Mouse (Mus musculus): ENCODE data around the gene Enc1. TPM values are rescaled to one million over a fixed set of nuclear protein-coding genes. Genes with fewer than 3 reads are reported as not detected.
A peak's percentile ranks its signal among the peaks of the same experiment; 100 is the strongest.
"Not testable (repeated sequence)": the region's sequence is repeated elsewhere in the genome, so short reads cannot be mapped to it uniquely, and the experiment has no call there.

Gene Enc1
- total RNA-seq, 2 experiments from 2014 or later = 7.4 to 8.8 TPM

DNA sequence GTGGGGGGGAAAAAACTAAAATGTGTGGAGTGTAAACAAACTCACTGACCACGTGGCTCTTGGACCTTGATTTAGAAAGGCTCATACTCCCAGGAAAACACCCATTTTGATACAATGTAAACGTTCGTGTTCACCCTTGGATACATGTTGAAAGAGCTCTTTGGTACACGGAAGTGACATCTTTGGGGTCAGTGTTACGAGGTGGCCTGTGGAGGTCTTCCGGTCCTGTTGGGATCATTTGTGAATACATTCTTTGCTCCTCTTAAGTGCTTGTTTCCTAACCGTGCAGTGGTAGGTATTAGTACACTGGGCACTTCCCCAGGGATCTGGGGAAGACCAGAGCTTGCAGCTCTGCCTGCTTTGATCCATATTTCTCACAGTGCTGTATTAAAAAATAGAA is 10.8 kb downstream of the Enc1 start:
- DNase-seq = no peak

GRCm38 (mm10) chr13:97252469-97252868 is 11.6 kb downstream of the Enc1 start:
- DNase-seq = no peak

DNA sequence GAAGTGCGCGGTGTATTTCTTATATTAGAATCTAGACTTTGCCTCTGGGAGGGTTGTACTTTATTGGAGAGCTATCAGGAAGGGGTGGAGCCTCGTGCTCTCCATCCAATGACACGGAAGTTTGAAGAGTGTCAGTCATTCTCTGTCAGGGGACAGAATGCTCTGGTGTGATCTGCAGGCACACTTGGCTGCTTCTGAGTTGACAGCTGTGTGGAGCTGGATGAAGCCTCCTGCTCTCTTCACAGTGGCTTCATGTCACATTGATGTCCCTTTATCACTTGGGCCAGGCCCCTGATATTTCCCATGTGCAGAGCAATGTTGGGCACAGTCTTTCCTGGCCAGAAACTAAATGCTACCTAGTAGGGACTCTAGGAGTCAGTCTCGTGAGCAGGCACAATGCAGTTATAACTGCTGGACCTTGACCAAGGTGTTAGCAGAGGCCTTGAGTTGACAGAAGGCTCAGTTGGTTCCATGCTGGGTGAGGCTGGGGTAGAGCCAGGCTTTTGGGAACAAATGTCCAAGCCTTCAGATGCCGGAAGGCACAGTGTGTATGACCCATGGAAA is 12.6 kb downstream of the Enc1 start:
- DNase-seq = peak in 1 of 2 experiments; percentile 54

DNA sequence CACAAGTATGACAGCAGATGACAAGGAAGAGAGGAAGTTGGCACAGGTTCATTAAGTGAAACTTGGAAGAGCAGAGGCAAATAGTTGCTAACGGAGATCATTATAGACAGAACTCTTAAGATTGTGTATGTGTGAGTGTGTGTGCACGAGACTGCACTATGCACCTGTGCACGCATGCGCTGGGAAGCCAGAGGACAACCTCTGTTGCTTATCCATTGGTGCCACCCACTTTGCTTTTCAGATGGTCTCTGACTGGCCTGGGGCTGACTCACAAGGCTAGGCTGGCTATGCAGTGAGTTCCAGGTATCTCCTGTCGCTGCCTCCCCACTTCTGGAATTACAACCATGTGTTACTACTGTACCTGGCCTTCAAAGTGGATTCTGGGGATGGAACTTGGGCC is 13.1 kb downstream of the Enc1 start:
- no peak for DNase-seq

GRCm38 (mm10) chr13:97254564-97255164 is 13.8 kb downstream of the Enc1 start:
- DNase-seq = no peak

DNA sequence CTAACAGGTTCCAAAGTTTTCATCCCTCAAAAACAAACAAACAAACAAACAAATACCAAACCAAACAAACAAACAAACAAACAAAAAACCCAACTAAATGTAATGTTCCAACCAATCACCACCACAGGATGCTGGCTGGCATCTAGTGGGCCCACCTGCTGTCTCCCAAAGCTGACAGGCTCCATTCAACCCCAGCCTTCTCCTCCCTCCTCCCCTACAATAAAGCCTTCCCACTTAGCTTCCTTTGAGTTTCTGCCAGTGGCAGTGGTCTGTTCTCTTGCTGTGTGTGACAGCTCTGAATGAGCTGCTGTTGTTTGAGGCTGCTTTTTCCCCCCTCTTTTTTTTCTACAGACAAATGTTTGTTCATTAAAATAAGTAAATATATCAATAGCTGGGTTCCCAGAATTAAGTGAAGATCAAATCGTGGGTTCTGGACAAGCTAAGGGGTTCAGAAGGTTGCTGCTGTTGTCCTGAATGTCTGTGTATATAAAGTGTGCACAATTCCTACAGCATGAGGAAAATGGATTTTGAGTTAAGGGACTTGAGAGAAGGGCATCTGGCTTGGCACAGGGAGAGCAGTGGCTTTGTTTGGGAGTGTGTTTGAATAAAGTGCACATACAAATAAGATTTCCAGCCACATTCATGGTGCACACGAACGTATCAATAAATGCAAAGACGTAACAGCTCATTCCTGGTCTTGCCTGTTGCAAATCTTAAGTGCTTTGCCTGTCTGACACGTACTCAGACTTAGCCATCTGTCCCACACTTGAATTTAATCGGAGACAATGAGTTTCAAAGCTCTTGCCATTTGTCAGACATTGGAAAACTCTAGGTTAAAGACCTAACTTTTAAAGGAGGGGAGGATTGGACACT is 15.3 kb downstream of the Enc1 start:
- no peak for DNase-seq

DNA sequence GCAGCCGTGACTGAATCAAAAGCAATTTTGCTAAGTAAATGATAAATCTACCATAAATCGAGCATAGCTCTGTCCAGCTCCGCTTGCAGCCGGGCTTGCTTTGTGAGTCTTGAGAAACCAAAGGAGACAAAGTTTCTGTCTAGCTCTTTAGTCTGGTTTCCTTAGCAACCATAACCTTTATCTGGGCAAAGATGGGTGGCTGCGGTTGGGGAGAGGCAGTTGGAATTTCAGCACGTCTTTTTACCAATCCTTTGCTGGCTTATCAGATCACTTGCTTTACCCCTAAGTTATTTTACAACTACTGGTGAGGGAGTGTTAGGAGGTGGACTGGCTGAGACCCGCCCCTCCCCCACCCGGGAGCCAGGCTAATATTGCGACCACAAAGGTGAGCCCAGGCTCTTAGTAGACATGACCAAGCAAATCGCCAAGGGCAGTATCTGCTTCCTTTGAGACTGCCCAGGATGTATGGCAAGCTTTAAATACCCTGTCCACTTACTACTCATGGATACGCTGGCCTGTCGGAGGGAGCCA is 16.0 kb downstream of the Enc1 start:
- DNase-seq = no peak

DNA sequence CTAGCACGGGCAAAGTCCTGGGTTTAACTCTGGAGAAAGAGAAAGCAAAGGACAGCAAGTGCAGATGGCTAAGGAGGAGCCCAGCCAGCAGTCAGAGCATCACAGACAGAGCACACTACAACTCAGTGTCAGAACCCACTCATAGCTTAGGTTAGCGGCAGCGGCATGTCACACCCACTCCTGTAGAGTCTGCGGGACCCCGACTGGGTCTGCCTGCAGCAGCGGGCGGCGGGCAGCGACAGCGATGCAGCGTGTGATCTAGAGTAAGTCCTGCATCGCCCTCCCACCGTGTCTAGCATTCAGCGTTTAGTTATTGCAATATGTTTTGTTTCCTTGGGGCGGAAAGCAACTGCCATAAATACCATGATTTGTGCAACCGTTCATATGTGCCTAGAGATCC is 18.4 kb downstream of the Enc1 start:
- no peak for DNase-seq

GRCm38 (mm10) chr13:97260456-97261180 is 19.7 kb downstream of the Enc1 start:
- DNase-seq = no peak

DNA sequence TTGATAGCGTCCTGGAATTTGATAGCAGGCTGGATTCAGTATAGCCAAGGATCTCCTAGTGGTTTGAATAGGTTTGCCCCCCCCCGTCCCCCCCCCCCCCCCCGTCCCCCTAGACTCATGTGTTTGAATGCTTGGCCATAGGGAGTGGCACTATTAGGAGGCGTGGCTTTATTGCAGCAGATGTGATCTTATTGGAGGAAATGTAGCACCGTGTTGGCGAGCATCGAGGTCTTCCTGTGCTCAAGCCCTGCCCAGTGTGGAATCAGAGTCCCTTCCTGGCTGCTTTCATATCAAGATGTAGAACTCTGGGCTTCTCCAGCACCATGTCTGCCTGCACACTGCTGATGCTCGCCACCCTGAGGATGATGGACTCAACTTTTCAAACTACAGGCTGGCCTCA is 20.6 kb downstream of the Enc1 start:
- no peak for DNase-seq

GRCm38 (mm10) chr13:97262676-97263075 is 21.8 kb downstream of the Enc1 start:
- DNase-seq = no peak

DNA sequence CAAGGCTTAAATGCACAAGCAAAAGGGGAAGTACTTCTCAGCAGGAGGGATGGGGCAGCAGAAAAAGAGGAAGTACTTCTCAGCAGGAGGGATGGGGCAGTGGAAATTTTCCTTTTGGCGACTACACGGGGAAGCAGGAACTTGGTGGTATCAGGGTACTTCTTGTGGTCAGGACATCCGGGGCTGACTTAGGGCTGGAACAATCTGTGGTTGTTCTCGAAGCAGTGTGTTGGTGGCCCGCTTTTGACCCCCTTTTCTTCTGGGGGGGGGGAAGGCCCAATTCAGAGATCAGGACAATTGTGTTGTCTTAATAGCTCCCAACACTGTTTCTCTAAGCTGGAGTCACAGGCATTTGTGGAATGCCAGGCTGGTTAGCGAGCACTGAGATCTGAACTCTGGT is 24.6 kb downstream of the Enc1 start:
- not testable (repeated sequence) for DNase-seq

DNA sequence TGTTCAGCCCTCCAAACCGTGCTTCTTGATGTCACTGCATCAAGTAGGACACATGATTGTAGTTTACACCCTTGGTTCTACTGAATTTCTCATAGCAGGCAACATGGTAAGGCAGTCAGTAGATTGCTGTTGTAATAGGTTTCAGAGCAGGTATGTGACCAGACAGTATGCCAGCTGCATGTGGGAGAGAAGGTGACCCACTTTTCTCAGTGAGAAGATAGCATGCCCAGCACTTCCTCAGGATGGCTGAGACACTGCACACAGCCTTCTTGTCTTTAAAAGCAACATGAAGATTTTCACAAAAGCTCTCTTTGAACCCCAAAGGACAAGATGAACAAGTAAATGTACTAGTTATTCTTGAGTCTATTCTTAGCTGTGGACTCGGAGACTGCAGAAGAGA is 29.8 kb downstream of the Enc1 start:
- no peak for DNase-seq

DNA sequence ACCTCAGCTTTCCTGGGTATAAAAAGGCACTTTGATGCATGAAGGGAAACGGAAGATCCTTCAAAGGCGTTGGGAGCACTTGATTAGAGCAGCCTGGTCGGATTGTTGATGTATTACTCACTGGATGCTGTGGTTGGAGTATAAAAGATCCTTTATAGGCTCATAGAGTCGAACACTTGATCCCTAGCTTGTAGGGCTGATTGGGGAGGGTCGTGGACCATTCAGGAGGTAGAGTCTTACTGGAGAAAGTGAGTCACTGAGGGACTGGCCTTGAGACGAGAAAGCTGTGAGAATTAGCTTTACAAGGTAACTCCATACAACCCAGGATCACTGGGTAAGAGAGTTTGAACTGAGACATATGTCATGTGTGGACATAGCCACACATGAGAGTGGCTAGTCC is 30.7 kb downstream of the Enc1 start:
- no peak for DNase-seq

- DNase-seq = no peak
Observed at GRCm38 (mm10) chr13:97274757-97275156, 33.9 kb downstream of the Enc1 start.

GRCm38 (mm10) chr13:97275482-97275881 is 34.6 kb downstream of the Enc1 start:
- no peak for DNase-seq

GRCm38 (mm10) chr13:97282051-97282910 is 41.4 kb downstream of the Enc1 start:
- DNase-seq = peak; percentile 17 to 22

GRCm38 (mm10) chr13:97282911-97283281 is 42.0 kb downstream of the Enc1 start:
- no peak for DNase-seq

DNA sequence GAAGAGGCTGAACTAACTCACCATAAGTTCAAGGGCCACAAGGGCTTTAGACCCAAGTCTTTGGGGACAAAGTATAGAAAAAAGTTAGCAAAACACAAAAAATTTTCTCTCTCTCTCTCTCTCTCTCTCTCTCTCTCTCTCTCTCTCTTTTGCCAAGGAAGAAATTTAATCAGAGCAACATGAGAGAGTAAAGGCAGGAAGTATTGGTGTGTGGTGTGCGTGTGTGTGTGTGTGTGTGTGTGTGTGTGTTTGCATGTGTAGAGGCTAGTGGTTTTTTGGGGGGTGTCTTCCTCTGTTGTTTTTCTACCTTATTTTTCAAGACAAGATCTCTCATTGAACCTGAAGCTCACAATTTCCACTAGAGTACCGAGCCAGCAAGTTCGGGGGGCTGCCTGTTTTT is 46.1 kb downstream of the Enc1 start:
- no peak for DNase-seq

- no peak for DNase-seq
Observed at GRCm38 (mm10) chr13:97290747-97291146, 49.8 kb downstream of the Enc1 start.

DNA sequence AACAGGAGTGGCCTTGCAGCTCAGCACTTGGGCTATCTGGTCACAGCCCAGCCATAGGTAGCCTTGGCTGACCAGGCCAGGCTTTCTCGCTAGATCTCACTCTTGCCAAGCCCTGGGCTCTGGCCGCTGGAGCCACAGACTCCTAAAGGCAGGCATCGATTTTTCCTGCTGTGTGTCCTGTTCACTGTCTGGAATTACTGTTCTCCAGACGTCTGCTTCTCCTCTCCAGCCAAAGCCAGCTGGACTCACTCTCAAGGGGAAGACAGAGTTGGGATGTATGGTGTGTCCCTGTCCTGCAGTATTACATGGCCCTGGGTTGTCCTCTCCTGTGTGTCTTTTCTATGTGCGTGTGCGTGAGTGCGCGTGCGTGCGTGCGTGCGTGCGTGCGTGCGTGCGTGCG is 50.4 kb downstream of the Enc1 start:
- DNase-seq = no peak

DNA sequence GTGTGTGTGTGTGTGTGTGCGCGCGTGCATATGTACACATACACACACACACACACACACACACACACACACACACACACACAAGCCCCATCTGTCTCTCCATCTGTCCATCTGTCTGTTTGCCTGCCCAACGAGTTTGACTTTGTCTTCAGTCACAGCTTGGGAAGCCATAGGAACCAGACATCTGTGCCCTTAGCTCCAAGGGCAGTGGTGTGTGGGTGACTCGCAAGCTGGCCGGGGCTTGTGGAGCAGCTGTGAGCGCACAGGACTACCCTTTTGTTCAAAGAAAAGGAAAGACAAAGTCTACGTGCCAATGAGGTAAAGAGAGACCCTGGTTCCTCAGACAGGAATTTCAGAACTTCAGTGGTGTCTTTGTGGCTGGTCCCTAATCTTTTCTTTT is 51.1 kb downstream of the Enc1 start:
- DNase-seq = no peak
